Mouse (Mus musculus): Measurements from ENCODE around the gene Bcdin3d.

The Bcdin3d gene

DNA sequence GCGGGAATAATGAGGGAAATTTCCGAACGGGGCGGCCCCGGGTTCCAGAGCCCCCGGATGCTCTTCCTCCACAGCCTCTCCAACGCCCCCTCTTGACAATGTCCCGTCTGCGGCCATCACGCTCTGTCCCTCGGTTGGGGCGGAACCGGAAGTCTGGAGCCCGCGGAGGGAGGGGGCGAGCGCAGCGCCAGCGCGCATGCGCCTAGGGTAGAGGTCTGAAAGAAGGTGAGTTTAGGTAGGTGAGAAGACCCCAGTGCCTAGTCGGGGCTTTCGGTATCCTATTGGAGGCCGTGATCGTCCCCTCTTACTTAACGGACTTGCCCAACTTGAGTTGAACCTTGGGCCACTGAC, at the start of gene Bcdin3d:
TSS of gene Bcdin3d (minus strand) at position 155 of the 351 bp plus-strand sequence.
- DNase-seq (ENCODE audit: low spot score) = peak; percentile 63

DNA sequence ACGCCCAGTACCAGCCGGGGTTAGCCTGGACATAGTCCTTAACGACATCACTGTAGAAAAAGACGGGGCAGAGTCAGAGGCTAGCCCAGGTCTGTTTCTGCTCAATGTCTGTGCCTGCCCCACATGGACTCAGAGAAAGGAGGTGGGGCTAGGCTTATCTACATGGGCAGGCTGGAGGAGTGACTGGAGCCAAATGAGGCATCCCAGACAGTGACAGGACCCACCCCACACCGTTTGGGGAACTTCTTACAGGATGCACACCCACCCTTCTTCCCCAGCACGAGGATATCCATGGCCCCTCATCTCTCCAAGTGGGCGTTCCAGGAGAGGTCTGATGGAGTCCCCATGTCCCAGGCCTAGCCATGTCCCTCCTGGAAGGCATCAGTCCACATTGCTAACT, 45.8 kb upstream of the Bcdin3d start:
- DNase-seq (ENCODE audit: low spot score) = no peak

DNA sequence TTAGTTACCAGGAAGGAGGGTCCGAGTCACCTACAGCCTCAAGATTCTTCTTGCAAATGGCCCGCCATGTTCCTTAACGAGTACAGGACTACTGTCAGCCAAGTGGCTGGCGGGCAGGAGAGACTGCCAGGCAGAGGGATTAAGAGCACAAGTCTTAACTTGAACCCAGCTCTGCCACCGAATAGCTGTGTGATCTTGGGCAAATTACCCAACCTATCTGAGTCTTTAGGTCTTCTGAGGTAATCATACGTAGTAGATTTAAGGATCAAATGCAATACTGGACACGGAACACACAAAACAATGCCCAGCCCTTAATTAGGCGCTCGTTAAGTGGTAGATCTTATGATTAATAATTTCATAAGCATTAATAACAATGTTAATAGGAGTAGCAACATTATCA, 45.1 kb upstream of the Bcdin3d start:
- DNase-seq (ENCODE audit: low spot score) = no peak

DNA sequence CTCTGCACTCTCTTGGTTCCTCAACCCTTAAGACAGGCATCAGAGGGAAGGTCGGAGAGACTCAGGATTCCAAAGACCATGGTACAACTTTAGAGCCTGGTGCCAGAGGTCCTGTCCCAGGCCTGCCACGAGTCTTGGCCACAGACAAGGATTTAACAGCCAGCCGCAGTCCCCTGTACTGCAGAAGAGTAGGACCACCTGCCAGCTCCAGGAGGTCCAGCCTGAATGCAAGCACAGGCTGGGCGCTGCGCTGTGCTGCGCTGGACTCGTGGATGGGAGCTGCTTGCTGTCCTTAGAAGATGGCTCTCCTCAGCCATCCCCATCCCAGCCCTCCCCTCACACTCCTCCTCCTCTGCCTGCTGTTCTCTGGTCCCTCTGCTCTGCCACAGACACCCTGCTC, 43.2 kb upstream of the Bcdin3d start:
- DNase-seq (ENCODE audit: low spot score) = no peak

DNA sequence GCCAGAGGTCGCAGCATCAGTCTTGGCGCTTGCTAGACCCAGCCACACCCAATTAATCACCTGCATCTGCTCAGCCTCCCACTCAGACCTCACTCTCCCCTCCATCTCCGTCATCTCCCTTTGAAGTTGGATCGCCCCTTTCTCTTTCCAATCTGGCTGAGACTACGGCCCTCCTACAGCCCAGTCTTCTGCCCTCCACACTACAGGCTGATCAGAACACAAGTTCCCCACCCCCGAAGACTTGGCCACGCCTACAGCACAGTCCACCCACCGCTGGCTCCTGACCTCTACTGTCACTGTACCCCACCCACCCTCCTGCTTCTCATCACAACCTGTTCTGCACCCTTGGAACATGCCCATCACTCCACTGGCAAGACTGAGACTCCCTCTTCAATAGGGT, 42.2 kb upstream of the Bcdin3d start:
- DNase-seq (ENCODE audit: low spot score) = no peak

DNA sequence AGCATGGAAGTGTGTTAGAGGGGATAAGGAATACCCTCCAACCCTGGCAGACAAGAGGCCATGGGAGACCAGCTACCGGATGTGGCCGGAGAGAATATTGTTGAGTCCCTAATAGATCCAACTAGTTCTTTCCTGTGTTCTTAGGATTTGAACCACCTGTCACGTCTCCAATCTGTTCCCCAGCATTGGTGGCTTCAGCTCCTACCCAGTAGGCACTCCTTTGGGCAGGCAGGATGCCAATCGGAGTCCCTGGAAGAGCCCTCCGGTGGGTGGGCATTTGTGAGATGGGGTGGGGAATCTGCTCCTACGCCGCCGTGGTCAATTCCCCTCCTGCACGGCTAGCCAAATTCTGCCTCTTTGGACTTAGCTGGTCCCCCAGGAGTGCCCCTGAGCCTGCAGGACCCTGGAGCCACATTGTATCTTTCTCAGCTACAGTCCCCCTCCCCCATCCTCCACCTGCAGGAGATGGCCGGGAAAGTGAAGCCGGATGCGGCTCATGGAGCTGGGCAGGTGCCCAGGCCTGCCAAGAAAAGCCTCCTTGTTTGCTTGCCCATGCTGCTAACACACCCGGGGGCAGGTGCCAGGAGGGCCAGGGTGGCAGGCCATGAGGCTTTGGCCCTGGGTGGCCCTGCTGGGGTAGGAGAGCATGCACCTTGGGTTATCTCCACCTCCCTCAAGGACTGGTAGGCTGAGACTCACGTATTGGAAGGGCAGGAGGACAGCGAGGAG, 37.4 kb upstream of the Bcdin3d start:
- no peak for DNase-seq (ENCODE audit: low spot score)

DNA sequence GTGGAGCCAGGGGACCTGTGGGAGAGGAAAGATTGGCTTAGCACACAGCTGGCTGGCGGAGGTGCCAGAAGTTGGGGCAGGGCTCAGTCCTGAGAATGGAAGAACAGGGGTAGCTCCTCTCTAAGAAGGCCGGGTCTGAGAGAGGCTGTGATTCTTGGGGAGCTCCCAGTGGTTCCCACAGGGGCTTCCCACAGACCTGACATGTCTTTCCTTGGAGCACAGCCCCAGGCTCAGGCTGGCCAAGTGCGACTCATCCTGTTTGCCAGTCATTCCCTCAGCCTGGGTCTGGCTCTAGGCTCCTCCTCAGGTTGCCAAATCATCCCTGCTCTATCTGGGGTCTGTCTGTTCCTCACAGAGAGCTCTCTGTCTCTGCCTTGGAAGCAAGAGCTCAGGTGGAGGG, 36.1 kb upstream of the Bcdin3d start:
- DNase-seq (ENCODE audit: low spot score) = no peak

DNA sequence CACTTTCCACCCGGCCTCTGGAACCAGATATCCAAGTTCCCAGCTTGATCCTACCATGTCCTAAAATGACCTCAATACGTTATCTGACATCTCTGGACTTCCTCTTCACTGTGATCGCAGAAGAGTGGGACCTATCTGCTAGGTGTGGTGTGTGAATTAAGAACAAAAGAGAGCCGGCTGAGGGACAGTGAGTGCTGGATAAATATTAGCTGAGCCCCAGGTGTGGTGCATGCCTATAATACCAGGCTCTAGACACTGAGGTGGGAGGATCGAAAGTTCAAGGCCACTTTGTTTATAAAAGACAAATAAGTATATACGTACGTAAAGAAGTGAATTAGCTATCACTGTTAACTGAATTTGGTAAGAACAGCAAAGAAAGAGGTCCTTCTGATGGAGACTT, 35.3 kb upstream of the Bcdin3d start:
- no peak for DNase-seq (ENCODE audit: low spot score)

DNA sequence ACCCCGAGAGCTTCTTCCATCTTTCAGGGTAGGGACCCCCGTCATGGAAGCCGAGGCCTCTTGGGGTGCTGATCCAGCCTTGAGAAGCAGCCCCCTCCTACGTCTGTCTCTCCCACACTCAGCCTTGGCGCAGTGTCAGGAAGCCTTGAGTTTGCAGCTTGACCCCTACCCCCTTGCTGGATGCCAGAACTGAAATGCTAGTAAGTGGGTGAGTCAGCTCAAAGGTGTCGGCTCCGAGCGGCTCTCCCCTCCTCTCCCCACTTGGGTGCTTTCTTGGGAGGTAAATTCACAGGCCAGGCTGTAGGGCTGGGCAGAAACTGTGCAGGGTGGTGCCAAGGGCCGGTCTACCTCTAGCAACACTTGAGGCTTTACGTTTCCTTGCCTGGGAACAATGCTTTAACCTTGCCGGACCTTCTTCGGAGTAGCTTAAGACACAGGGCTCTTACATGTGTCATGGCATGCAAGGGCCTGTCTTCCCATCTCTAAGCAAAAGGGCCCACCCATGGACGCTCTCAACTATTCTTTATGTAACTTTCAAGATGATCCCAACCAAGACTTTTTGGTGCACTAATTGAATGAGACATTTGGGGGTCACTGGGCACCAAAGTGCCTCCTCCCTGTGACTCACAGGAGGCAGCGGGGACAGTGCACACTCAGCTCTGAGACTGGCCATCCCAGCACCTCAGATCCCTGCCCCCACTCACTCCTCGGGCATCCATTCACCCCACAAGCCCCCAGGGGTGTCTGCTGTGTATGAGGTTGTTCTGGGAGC, 31.0 kb upstream of the Bcdin3d start:
- DNase-seq (ENCODE audit: low spot score) = no peak

DNA sequence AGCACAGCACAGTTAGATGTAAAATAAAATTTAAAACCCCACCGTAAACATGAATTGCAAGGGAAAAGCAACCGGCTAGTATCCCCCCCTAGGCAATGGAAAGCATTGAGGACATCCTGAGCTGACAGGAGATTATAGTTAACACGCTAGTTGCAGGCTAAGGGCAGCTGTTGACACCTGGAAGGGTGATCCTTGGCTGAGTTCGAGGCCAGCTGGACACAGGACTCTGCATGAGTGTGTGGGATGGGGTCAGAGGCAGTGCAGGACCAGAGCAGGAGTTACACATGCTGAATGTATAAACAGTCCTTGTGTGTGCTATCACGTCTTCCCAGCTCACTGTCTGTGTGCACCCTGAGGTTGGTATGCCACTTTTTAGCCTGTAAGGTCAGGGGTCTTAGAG, 28.7 kb upstream of the Bcdin3d start:
- no peak for DNase-seq (ENCODE audit: low spot score)

DNA sequence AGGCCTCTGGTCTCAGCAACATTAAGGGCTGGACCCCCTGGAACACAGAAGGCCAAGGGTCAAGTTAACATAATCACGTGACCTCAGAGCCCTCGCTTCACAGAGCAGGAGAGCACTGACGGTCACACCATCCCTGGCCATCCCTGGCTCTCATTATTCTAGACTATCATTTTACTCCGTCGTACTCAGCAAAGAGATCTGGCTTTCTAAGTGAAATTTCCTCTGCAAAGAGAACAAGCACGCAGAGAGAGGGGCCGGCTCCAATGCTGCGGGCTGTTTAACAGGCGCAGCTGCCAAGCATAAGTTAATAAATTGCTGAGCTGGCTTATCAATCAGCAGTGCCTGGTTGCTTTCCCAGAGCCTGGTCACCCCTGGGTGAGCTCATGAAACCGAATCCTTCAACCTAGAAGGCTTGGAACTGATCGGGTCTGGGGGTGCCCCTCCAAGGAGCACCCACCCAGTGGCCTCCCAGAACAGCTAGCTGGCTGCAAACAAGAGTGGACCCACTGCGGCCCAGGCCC, 27.8 kb upstream of the Bcdin3d start:
- DNase-seq (ENCODE audit: low spot score) = no peak

DNA sequence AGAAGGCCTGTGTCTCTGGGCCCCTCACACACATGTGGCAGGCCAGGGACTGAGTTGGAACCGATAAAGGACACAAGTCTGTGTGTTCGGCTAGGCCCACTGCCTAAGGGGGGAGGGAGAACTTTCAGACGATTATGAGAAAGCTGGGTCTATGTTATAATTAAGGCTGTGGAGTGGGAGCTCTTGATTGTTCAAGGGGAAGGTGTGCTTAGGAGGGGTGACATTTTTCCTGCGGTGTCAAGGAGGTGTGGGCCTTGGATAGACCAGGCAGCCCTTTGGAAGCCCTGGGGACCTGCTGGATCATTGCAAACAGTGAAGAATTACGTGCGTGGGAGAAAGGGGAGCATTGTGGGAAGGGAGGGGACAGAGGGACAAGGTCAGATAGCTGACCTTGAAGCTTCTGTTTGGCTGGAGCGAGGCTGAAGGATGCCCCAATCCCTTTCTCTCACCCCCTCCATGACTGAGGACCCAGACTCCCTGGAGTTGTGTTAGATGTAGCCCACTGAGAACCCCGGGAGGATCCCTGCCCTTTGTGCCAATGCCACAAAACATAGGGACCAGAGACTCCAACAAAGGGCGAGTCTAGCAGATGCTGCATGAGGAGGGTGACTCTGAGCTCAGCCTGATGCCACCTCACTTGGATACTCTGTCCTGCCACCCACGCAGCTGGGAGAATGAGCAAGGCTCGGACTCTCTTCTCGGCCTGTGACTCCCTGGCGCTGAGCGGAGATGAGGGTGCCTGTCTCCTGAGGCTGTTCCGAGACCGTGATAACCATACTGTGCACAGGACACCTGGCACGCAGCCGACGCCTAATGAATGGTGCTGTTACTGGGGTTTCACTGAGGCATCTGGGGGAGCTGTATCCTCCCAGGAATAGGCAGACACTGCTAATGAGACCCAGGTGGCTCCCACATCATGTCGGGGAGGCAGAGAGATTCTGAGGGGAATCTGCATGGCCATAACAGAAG, 27.0 kb upstream of the Bcdin3d start:
- peak; percentile 71 for DNase-seq (ENCODE audit: low spot score)

DNA sequence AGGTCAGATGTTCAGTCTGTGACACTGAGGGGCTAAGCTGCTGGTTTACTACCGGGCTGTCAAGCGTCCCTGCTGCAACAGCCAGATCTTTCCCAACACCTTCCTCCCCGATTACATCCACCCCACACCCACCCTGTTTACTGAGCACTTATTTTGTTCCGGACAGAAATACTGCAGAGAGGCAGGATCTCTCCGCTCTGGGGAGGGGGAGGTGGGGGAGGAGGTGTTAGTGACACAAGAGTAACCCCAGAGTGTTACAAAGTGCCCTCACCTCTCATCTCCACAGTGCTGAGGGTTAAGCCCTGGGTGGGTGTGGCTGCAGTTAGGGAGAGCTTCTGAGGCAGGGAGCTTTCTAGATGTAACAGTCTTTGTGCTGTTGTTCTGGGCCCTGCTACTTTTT, 25.8 kb upstream of the Bcdin3d start:
- no peak for DNase-seq (ENCODE audit: low spot score)

DNA sequence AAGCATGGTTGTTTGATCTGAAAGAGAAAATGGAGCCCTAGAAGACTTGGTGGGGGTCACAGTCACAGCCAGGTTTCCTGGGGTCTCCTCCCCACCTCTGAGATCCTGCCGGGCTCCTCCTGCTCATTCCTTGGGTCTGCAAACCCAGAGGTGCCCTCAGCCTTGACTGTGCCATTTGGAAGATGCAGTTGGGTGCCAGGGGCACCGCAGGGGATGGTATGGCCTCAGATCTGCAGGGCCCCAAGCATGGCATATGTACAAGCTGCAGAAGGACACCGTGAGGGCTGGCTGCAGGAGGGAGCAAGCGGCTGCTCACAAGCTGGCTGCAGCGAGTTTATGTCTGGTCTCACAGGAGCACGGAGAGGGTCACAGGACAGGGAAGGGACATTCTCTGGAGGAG, 25.2 kb upstream of the Bcdin3d start:
- no peak for DNase-seq (ENCODE audit: low spot score)

DNA sequence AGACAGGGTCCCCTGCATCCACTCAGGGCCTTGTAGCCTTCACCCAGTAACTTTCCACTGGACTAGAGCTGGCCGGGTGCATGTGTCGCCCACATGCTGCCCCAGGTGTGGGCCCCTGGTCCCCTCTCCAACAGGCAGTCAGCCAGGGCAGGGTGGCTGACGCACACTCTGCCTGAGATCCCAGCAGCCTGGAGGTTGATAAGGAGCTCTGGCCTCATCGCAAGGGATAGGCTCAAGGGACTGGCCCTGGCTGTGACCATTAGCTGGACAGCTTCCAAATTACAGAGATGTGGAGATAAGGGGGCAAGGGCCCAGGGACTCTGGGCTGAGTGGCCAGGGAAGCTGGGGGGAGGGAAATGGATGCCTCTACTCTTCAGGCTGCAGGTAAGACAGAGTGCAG, 24.3 kb upstream of the Bcdin3d start:
- no peak for DNase-seq (ENCODE audit: low spot score)

DNA sequence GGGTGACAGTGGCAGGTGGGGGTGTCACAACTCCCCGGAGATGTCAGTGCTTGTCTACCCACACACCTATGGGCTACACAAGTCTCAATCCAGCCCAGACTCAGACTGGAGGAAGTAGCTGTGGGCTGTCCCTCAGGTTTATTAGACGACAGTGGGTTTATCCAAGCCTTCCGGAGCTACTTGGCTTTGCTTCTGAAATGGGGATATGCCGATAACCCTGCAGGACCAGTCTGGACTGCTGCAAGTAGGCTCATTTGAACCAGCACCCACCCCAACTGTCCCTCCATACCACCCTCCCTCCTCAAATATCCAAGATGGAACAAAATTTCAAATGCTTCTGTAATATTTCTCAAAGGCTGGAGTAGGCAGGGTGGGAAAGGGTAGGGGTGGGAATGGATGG, 23.8 kb upstream of the Bcdin3d start:
- DNase-seq (ENCODE audit: low spot score) = no peak

DNA sequence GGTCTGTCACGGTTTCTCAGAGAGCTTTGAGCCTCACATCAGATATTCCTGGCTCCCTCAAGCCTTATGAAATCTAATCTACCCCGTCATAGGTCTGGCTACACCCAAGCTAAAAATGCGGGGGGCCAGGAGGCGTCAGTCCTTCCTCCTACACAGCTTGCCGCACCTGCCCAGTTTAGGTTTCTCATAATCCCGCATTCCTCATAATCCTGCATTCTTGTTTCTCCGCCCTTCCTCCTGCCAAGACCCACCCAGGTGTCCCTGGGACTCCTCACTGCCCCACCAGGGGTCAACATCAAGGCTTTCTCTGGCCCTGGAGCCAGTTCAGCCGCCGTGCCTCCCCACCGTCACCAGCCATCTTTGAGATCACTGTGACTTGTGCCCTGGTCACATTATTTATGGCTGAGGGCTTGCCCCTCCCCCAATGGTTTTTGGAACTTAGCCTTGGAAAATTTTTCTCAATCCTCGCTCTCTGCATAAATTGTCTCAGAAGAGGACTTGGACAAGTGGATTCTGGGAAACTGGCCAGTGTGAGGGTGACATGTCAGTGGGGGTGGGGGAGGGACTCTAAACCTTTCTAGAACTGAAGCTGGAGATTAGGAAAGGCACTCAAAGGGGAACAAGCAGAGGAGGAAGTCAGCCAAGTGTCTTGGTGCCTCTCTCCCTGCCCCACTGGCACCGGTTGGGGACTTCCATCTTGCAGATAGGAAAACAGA, 23.2 kb upstream of the Bcdin3d start:
- peak; percentile 57 for DNase-seq (ENCODE audit: low spot score)

DNA sequence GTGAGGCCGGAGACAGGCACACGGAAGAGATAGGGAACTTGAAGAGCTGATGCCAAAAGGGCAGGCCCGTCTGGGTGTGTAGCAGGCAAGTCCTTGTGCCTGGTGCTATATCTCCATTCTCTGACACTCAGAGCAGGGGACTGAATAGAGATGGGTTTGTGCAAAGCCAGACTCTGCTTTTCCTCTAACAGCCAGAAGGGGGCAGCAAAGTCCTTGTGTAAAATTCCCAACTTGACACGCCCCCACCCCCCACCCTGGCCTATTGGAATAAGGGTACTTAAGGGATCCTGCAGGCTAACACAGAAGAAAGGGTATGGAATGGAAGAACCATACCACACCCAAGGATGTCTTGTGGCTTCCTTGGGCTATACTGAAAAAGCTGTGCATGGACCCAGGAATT, 22.5 kb upstream of the Bcdin3d start:
- peak; percentile 66 for DNase-seq (ENCODE audit: low spot score)

DNA sequence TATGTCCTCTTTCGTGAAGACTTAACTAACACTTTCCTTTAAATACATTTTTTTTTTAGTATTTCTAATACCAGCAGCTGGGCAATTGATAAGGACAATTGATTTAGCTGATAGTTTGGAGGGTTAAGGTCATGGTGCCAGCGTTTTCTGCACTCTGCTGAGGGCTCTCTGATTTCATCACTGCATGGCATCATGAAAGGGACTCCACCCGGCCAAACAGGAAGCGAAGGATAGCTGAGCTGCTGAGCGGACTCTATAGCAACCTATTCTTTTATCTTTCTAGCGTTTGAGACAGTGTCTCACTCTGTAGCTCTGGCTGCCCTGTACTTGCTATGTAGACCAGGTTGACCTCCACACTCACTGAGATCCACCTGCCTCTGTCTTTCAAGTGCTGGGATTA, 10.2 kb upstream of the Bcdin3d start:
- no peak for DNase-seq (ENCODE audit: low spot score)

DNA sequence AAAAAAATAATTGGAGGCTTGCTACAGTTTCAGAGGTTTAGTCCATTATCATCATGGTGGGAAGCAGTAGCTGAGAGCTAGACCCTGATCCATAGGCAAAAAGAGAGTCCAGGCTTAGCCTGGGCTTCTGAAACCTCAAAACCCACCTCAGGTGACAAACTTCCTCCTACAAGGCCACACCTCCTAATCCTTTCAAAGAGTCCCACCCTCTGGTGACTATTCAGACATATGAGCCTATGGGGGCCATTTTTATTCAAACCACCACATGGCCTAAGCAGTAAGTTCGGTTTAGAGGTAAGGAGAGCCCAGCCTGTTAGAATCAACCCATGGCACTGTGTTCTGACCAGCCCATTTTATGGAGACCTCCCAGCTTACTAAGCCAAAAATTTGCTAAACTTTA, 1.3 kb upstream of the Bcdin3d start:
- DNase-seq (ENCODE audit: low spot score) = no peak

DNA sequence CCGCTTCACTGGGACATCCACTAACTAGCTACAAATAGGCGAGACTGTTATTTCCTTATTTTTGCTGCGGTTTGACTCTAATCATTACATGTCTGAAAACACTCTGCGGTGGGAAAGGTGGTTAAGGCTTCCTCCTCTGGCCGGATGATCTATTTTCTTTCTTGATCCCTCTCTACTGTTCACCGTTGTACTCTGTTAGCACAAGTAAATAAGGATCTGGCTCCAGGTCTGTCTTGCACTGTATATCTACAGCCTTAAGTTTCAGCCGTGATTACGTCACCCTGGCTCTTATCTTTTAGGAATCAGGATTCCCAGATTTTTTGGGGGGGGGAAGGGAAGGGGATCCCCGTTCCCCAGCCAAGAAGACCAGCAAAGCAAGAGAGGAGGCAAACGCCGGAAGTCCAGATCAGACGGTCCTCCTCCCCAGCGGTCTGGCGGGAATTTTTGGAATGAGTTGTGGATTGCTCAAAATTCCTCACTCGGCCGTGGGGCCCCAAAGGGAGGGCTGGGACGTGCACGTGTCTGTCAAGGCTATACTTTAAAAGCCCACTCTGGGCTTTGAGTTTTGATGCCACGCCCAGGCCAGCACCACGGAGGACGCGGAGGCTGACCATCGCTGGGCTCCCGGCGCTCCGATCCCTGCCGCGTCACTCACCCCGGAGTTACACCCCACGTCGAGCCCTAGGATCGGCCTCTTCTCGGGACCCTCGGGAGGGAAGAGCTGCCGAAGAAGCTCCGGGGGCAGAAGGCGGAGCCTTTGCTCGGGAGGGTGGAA, 542 bp downstream of the Bcdin3d start:
- no peak for DNase-seq (ENCODE audit: low spot score)
